Mouse (Mus musculus): Measurements from ENCODE around the gene Orm3. TPM values are rescaled to one million over a fixed set of nuclear protein-coding genes. Genes with fewer than 3 reads are reported as not detected.
A peak's percentile ranks its signal among the peaks of the same experiment; 100 is the strongest.

Gene Orm3
- polyA plus RNA-seq, 1 experiment from 2014 or later: not detected

DNA sequence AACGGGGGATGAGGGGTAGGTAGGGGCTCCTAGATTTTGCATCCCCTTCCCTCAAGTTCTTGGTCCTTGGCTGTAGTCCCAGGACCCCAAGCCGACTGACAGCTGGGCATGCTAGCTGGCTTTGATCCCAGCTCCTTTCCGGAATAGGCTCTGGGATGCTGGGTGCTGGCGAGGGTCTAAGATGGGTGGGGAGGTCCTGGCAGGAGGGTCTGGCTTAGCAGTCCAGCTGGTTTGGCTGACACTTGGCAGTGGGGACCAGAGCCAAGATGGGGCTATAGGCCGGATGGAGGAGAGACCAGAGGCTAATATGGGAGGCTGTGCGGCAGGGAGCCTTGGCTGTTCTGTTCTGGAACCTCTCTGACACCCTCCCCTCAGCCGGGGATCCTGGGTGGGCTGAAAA, 52.3 kb downstream of the Orm3 start:
- Histone ChIP-seq H3K4me1 (peaks cover 51% of the 10 kb centered on the region), H3K4me3 (peak overlapping the region; percentile 56), H3K27ac (replicated peaks) (peak overlapping the region; percentile 27; the same call in 1 of the 2 replicates), H3K4me2 (replicated peaks) (peak overlapping the region; percentile 85), H3K27me3 (peaks cover 5% of the 10 kb centered on the region; the same call in 1 of the 2 replicates), H3K9ac (replicated peaks) (no peak overlapping the region; the same call in 1 of the 2 replicates), H3K9me3 (no peaks in the 10 kb centered on the region), H3K36me3 (no peaks in the 10 kb centered on the region)
- WGBS: 76% methylated on average over 7 of the region's 7 CpGs
- ATAC-seq (ENCODE audit: low FRiP score, low read depth): 0 out of 2 replicates have a peak, but pooled peaks have one; percentile 0

DNA sequence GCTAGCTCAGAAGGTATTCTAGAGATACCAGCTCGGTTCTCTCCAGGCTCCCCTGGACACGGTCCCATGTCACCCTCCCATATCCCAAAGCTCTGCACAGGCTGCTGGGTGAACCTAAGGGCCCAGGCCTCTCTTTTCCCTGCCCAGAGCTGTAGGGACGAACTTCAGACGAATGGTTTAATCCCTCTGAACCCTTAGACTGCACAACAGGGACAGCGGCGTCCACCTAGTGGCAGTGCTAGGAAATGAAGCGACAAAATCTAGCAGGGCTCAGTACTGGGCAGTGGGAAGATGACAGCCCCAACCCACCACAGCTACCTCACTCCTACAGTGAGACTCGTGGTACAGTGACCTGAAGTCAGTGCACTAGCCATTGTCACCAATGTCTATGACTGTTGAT, 52.7 kb downstream of the Orm3 start:
- no peak overlapping the region; the same call in 1 of the 2 replicates for H3K9ac ChIP-seq (replicated peaks)
- H3K27ac ChIP-seq (replicated peaks): peak overlapping the region; percentile 27; the same call in 1 of the 2 replicates
- WGBS: 5% methylated on average over 8 of the region's 8 CpGs
- peaks cover 47% of the 10 kb centered on the region for H3K4me1 ChIP-seq
- H3K4me3 ChIP-seq: peak overlapping the region; percentile 56
- H3K4me2 ChIP-seq (replicated peaks): peak overlapping the region; percentile 85
- H3K27me3 ChIP-seq: peaks cover 5% of the 10 kb centered on the region; the same call in 1 of the 2 replicates
- ATAC-seq (ENCODE audit: low FRiP score, low read depth): peak; percentile 53
- H3K36me3 ChIP-seq: no peaks in the 10 kb centered on the region
- H3K9me3 ChIP-seq: no peaks in the 10 kb centered on the region

Other genes starting within 250 kb of the Orm3 start
- 0.42 TPM in 1 of 2 replicates, not detected in the other for gene Ambp, start 201.4 kb upstream of the Orm3 start, polyA plus RNA-seq (2016; fragmentation: Nextera tagmentation; extraction: Ambion mirVana)
- not detected in 2 replicates for gene Kif12, start 184.0 kb upstream of the Orm3 start, polyA plus RNA-seq (2016; fragmentation: Nextera tagmentation; extraction: Ambion mirVana)
- gene Col27a1, start 142.2 kb upstream of the Orm3 start, polyA plus RNA-seq (2016; fragmentation: Nextera tagmentation; extraction: Ambion mirVana): 2.9 and 4.0 TPM in 2 replicates
- not detected in 2 replicates for gene Orm1, start 11.6 kb upstream of the Orm3 start, polyA plus RNA-seq (2016; fragmentation: Nextera tagmentation; extraction: Ambion mirVana)
- gene Orm2, start 6.3 kb downstream of the Orm3 start, polyA plus RNA-seq (2016; fragmentation: Nextera tagmentation; extraction: Ambion mirVana): not detected in 2 replicates
- gene Akna, start 47.2 kb downstream of the Orm3 start, polyA plus RNA-seq (2016; fragmentation: Nextera tagmentation; extraction: Ambion mirVana): 16.3 and 16.8 TPM in 2 replicates
- 15.4 and 16.9 TPM in 2 replicates for gene Whrn, start 139.8 kb downstream of the Orm3 start, polyA plus RNA-seq (2016; fragmentation: Nextera tagmentation; extraction: Ambion mirVana)
- gene Atp6v1g1, start 188.6 kb downstream of the Orm3 start, polyA plus RNA-seq (2016; fragmentation: Nextera tagmentation; extraction: Ambion mirVana): 358 and 367 TPM in 2 replicates
- gene Tmem268, start 202.6 kb downstream of the Orm3 start, polyA plus RNA-seq (2016; fragmentation: Nextera tagmentation; extraction: Ambion mirVana): 4.8 and 5.2 TPM in 2 replicates
- not detected in 2 replicates for gene Gm11213, start 249.1 kb downstream of the Orm3 start, polyA plus RNA-seq (2016; fragmentation: Nextera tagmentation; extraction: Ambion mirVana)

Measured in midbrain, embryonic 12.5 days (tissue).